ENCODE assay signal across 23 mouse cellular contexts in the genomic region with DNA sequence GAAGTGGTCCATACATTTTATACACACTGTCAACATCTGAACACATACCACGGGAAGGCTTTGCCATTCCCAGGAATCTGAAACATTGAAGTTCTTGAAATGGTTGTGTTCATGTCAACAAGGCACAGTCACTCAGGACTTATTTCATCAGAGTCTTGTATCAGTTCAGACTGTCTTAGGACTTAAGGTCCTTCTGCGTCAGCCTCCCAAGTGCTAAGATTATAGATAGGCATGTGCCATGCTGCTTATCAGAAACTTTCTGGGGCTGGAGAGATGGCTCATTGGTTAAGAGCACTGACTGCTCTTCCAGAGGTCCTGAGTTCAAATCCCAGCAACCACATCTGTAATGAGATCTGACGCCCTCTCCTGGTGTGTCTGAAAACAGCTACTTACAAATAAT. TPM values are rescaled to one million over a fixed set of nuclear protein-coding genes. Genes with fewer than 3 reads are reported as not detected.
DNase-seq lines count a peak whose midpoint lies in the region; ATAC-seq and TF ChIP-seq lines count a peak whose summit lies in the region.
"Had no signal": no experiment of that assay in that cellular context is flagged by ENCODE, and none has a peak within 500 bp of the region (broad histone marks: within the 10 kb centered on the region; RNA-seq: fewer than 3 reads in every experiment).

No protein-coding gene starts in this region.

- ATAC-seq in G1E (ENCODE audit: extremely low read depth, insufficient number of reproducible peaks, low FRiP score, poor library complexity, severe bottlenecking): peak; percentile 36; the same call in 1 of the 2 replicates
- ATAC-seq in liver, embryonic 14.5 days (ENCODE audit: insufficient read depth): no peak
- ATAC-seq in liver, postnatal 0 days: no peak
- no peak for ATAC-seq in megakaryocyte, adult 5-6 weeks (ENCODE audit: poor library complexity, severe bottlenecking)
- ATAC-seq: forebrain, embryonic 14.5 days; forebrain, postnatal 0 days had no signal

- no peak for TF ChIP-seq POLR2A in MEL (IDR thresholded peaks at IDR 0.05; ENCODE audit: control insufficient read depth in 1 of 2, insufficient read depth in 1 of 2, low read depth in 1 of 2, low read length in 2 of 2, poor library complexity in 1 of 2)

- H3K27me3 ChIP-seq in G1E (ENCODE audit: insufficient read depth, low read length): no peaks in the 10 kb centered on the region
- no peaks in the 10 kb centered on the region for H3K27me3 ChIP-seq in MEL (ENCODE audit: control insufficient read depth in 1 of 2, insufficient read depth in 2 of 2, low read length in 2 of 2)
- no peaks in the 10 kb centered on the region for H3K27me3 ChIP-seq in liver, embryonic 14.5 days (ENCODE audit: control insufficient read depth, insufficient read depth, low read length)
- H3K27me3 ChIP-seq in liver, postnatal 0 days (ENCODE audit: insufficient read depth, low read length): no peaks in the 10 kb centered on the region
- H3K27me3 ChIP-seq in embryonic facial prominence, embryonic 10.5 days (replicated peaks; ENCODE audit: low read depth, poor library complexity, severe bottlenecking): peaks cover 14% of the 10 kb centered on the region
- H3K27me3 ChIP-seq: hindbrain, embryonic 15.5 days had no signal

- peak overlapping the region; percentile 21; the same call in 1 of the 2 replicates for H3K9ac ChIP-seq in MEL (ENCODE audit: control insufficient read depth, low read depth, low read length, poor library complexity, severe bottlenecking)
- H3K9ac ChIP-seq in liver, embryonic 14.5 days (replicated peaks): no peak overlapping the region
- no peak overlapping the region for H3K9ac ChIP-seq in liver, postnatal 0 days (replicated peaks)
- H3K9ac ChIP-seq: forebrain, postnatal 0 days; hindbrain, embryonic 12.5 days; hindbrain, embryonic 15.5 days had no signal

- DNase-seq in G1E (ENCODE audit: low spot score) (no peak), MEL (ENCODE audit: low read depth, low spot score) (peak; percentile 67)
- no peak for DNase-seq in liver, embryonic 14.5 days (ENCODE audit: low read depth in 3 of 3, low spot score in 3 of 3)
- no peak for DNase-seq in liver, postnatal 0 days
- no peak for DNase-seq in embryonic facial prominence, embryonic 10.5 days (ENCODE audit: low spot score)
- DNase-seq: adrenal gland, adult 2 months; adrenal gland, postnatal 14 days; cerebellum, adult 11-12 months; cerebellum, adult 8-10 months; cerebellum, postnatal 10 days; cerebellum, postnatal 36 days; embryo, embryonic 11 days; forebrain, postnatal 0 days; gastrocnemius, adult 2 months; gastrocnemius, postnatal 14 days; heart, adult 11 months had no signal

- H3K27ac ChIP-seq in MEL (ENCODE audit: control insufficient read depth, low read depth, low read length): peak overlapping the region; percentile 87
- H3K27ac ChIP-seq in liver, embryonic 14.5 days: peak overlapping the region; percentile 46
- H3K27ac ChIP-seq in liver, postnatal 0 days (ENCODE audit: low read depth): no peak overlapping the region; the same call in 1 of the 2 replicates
- no peak overlapping the region for H3K27ac ChIP-seq in embryonic facial prominence, embryonic 10.5 days (replicated peaks)
- H3K27ac ChIP-seq: gastrocnemius, adult 2 months; hindbrain, embryonic 12.5 days; hindbrain, embryonic 15.5 days had no signal

- H3K4me3 ChIP-seq in G1E (ENCODE audit: low read depth, low read length) (no peak overlapping the region; the same call in 1 of the 2 replicates), MEL (ENCODE audit: control insufficient read depth in 1 of 2, insufficient read depth in 1 of 2, low read depth in 2 of 2, low read length in 2 of 2) (0 out of 4 replicates have a peak overlapping the region, but pooled peaks of 1 of the 2 experiments have one; percentile 11)
- no peak overlapping the region for H3K4me3 ChIP-seq in liver, embryonic 14.5 days (ENCODE audit: insufficient read depth in 1 of 2, low read depth in 2 of 2, low read length in 2 of 2)
- no peak overlapping the region for H3K4me3 ChIP-seq in liver, postnatal 0 days (ENCODE audit: low read depth, low read length)
- no peak overlapping the region for H3K4me3 ChIP-seq in embryonic facial prominence, embryonic 10.5 days
- H3K4me3 ChIP-seq: gastrocnemius, adult 2 months; hindbrain, embryonic 12.5 days; hindbrain, embryonic 15.5 days had no signal

- TF ChIP-seq CTCF in G1E (IDR thresholded peaks at IDR 0.05; ENCODE audit: low read depth, low read length) (no peak), MEL (IDR thresholded peaks at IDR 0.05 in 2 of 3, conservative IDR thresholded peaks at IDR 0.05 in 1 of 3; ENCODE audit: control insufficient read depth in 1 of 3, insufficient read depth in 1 of 3, low read depth in 2 of 3, low read length in 3 of 3, poor library complexity in 1 of 3, severe bottlenecking in 1 of 3) (no peak)
- 0 out of 2 replicates have a peak, but pooled peaks have one; percentile 17 for TF ChIP-seq CTCF in liver, embryonic 14.5 days (IDR thresholded peaks at IDR 0.05; ENCODE audit: low read depth)
- 0 out of 2 replicates have a peak, but pooled peaks have one; percentile 6 for TF ChIP-seq CTCF in liver, postnatal 0 days (IDR thresholded peaks at IDR 0.05; ENCODE audit: low read depth)

- no peaks in the 10 kb centered on the region for H3K9me3 ChIP-seq in G1E (replicated peaks)
- no peaks in the 10 kb centered on the region for H3K9me3 ChIP-seq in MEL (replicated peaks; ENCODE audit: insufficient read depth, low read length)
- no peaks in the 10 kb centered on the region for H3K9me3 ChIP-seq in liver, embryonic 14.5 days (ENCODE audit: control insufficient read depth, low read length)
- no peaks in the 10 kb centered on the region for H3K9me3 ChIP-seq in liver, postnatal 0 days (ENCODE audit: low read length)
- H3K9me3 ChIP-seq in embryonic facial prominence, embryonic 10.5 days: no peaks in the 10 kb centered on the region
- H3K9me3 ChIP-seq: hindbrain, embryonic 12.5 days; hindbrain, embryonic 15.5 days had no signal

- H3K79me2 ChIP-seq in MEL (ENCODE audit: control insufficient read depth, insufficient read depth, low read length, poor library complexity): peaks cover 3% of the 10 kb centered on the region; the same call in 1 of the 2 replicates

- TF ChIP-seq EP300 in MEL (IDR thresholded peaks at IDR 0.05; ENCODE audit: low read depth in 1 of 2, low read length in 2 of 2): peak in 1 of 2 experiments; percentile 20; a peak in 1 of 4 replicates
- TF ChIP-seq EP300 in liver, embryonic 14.5 days (IDR thresholded peaks at IDR 0.05; ENCODE audit: low read depth): no peak
- TF ChIP-seq EP300 in liver, postnatal 0 days (IDR thresholded peaks at IDR 0.05; ENCODE audit: low read depth): no peak

- H3K4me1 ChIP-seq in G1E (ENCODE audit: insufficient read depth, low read depth, low read length): peaks cover 68% of the 10 kb centered on the region
- H3K4me1 ChIP-seq in MEL (ENCODE audit: control insufficient read depth in 1 of 2, insufficient read depth in 2 of 2, low read length in 2 of 2): peaks cover 7 to 25% of the 10 kb centered on the region in 2 experiments
- peaks cover 24 to 28% of the 10 kb centered on the region in 2 experiments for H3K4me1 ChIP-seq in liver, embryonic 14.5 days (replicated peaks; ENCODE audit: control insufficient read depth in 2 of 2, insufficient read depth in 2 of 2, low read length in 1 of 2)
- peaks cover 27% of the 10 kb centered on the region for H3K4me1 ChIP-seq in liver, postnatal 0 days (ENCODE audit: insufficient read depth)
- H3K4me1 ChIP-seq in embryonic facial prominence, embryonic 10.5 days: peaks cover 16% of the 10 kb centered on the region

- TF ChIP-seq RAD21 in MEL (IDR thresholded peaks at IDR 0.05; ENCODE audit: low read depth, low read length): no peak; the same call in 1 of the 2 replicates

- H3K36me3 ChIP-seq in G1E (replicated peaks): peaks cover 75% of the 10 kb centered on the region
- peaks cover 0 to 19% of the 10 kb centered on the region in 2 experiments; a peak in 3 of 4 replicates for H3K36me3 ChIP-seq in MEL (ENCODE audit: control insufficient read depth in 1 of 2, insufficient read depth in 2 of 2, low read length in 2 of 2)
- H3K36me3 ChIP-seq in liver, embryonic 14.5 days (replicated peaks; ENCODE audit: control insufficient read depth, insufficient read depth, low read depth): peaks cover 2% of the 10 kb centered on the region; the same call in 1 of the 2 replicates
- H3K36me3 ChIP-seq in liver, postnatal 0 days (replicated peaks; ENCODE audit: insufficient read depth, low read length): peaks cover 2% of the 10 kb centered on the region; the same call in 1 of the 2 replicates
- H3K36me3 ChIP-seq in embryonic facial prominence, embryonic 10.5 days (replicated peaks): peaks cover 18% of the 10 kb centered on the region
- H3K36me3 ChIP-seq: hindbrain, embryonic 15.5 days had no signal

- 50% methylated on average over 3 of the region's 3 CpGs for WGBS in liver, embryonic 14.5 days (ENCODE audit: insufficient replicate concordance)
- 61% methylated on average over 3 of the region's 3 CpGs for WGBS in liver, postnatal 0 days (ENCODE audit: insufficient replicate concordance)
- 92% methylated on average over 3 of the region's 3 CpGs for WGBS in embryonic facial prominence, embryonic 10.5 days

- peak overlapping the region; percentile 100; the same call in 1 of the 2 replicates for H3K4me2 ChIP-seq in liver, embryonic 14.5 days (ENCODE audit: low read depth)
- no peak overlapping the region for H3K4me2 ChIP-seq in liver, postnatal 0 days (ENCODE audit: low read depth, low read length)
- H3K4me2 ChIP-seq: heart, embryonic 11.5 days; hindbrain, embryonic 12.5 days; hindbrain, embryonic 15.5 days had no signal

RNA-seq across cellular contexts. Expression of a gene that starts 2.4 kb away (rescaled TPM):
- total RNA-seq in G1E (2014; fragmentation: Nextera tagmentation): 370 and 371 TPM in 2 replicates
- total RNA-seq in G1E (2017): 319 and 358 TPM in 2 replicates
- 261 and 336 TPM in 2 replicates for polyA plus RNA-seq in G1E (2012)
- 60.6 and 75.5 TPM in 2 replicates for total RNA-seq in MEL (2012; rRNA removed)
- polyA plus RNA-seq in MEL (2012; ENCODE audit: insufficient read depth in 1 of 2, insufficient read length in 2 of 2, low read depth in 1 of 2, low replicate concordance in 2 of 2, missing spikeins in 1 of 2): 100 to 1,000 TPM in 1 of 2 experiments, not detected in 1; 115 TPM
- polyA plus RNA-seq in liver, embryonic 14.5 days (2012; rRNA removed): 16.7 and 26.4 TPM in 2 replicates
- 78.2 and 80.2 TPM in 2 replicates for polyA plus RNA-seq in liver, embryonic 14.5 days (2014; fragmentation: Nextera tagmentation; extraction: Ambion mirVana)
- polyA plus RNA-seq in liver, postnatal 0 days (2015; fragmentation: Nextera tagmentation; extraction: Ambion mirVana): 30.6 and 31.2 TPM in 2 replicates
- total RNA-seq in megakaryocyte, adult 5-6 weeks (2015): 67.7 and 97.1 TPM in 2 replicates
- total RNA-seq in megakaryocyte, adult 5-6 weeks (2017): 46.2 and 47.5 TPM in 2 replicates
- polyA plus RNA-seq in embryonic facial prominence, embryonic 10.5 days (2016; fragmentation: Nextera tagmentation; extraction: Ambion mirVana): 77.8 and 83.7 TPM in 2 replicates

RNA-seq across cellular contexts. Expression of a gene that starts 17.6 kb away (rescaled TPM):
- 35.3 and 39.6 TPM in 2 replicates for total RNA-seq in G1E (2014; fragmentation: Nextera tagmentation)
- total RNA-seq in G1E (2017): 182 and 203 TPM in 2 replicates
- 138 and 152 TPM in 2 replicates for polyA plus RNA-seq in G1E (2012)
- 205 and 245 TPM in 2 replicates for total RNA-seq in MEL (2012; rRNA removed)
- polyA plus RNA-seq in MEL (2012; ENCODE audit: insufficient read depth in 1 of 2, insufficient read length in 2 of 2, low read depth in 1 of 2, low replicate concordance in 2 of 2, missing spikeins in 1 of 2): 100 to 1,000 TPM; 152 to 295 TPM
- polyA plus RNA-seq in liver, embryonic 14.5 days (2012; rRNA removed): 53.5 and 54.8 TPM in 2 replicates
- 45.8 and 48.7 TPM in 2 replicates for polyA plus RNA-seq in liver, embryonic 14.5 days (2014; fragmentation: Nextera tagmentation; extraction: Ambion mirVana)
- polyA plus RNA-seq in liver, postnatal 0 days (2015; fragmentation: Nextera tagmentation; extraction: Ambion mirVana): 30.3 and 33.6 TPM in 2 replicates
- total RNA-seq in megakaryocyte, adult 5-6 weeks (2015): 11.6 and 17.3 TPM in 2 replicates
- 49.7 and 53.4 TPM in 2 replicates for total RNA-seq in megakaryocyte, adult 5-6 weeks (2017)
- polyA plus RNA-seq in embryonic facial prominence, embryonic 10.5 days (2016; fragmentation: Nextera tagmentation; extraction: Ambion mirVana): 133 and 138 TPM in 2 replicates

RNA-seq across cellular contexts. Expression of a gene that starts 19.4 kb away (rescaled TPM):
- total RNA-seq in G1E (2014; fragmentation: Nextera tagmentation): 17.7 and 26.6 TPM in 2 replicates
- 35.2 and 45.8 TPM in 2 replicates for total RNA-seq in G1E (2017)
- 66.4 and 69.8 TPM in 2 replicates for polyA plus RNA-seq in G1E (2012)
- total RNA-seq in MEL (2012; rRNA removed): 9.7 and 10.7 TPM in 2 replicates
- 10 to 100 TPM in 1 of 2 experiments, not detected in 1; 17.3 TPM for polyA plus RNA-seq in MEL (2012; ENCODE audit: insufficient read depth in 1 of 2, insufficient read length in 2 of 2, low read depth in 1 of 2, low replicate concordance in 2 of 2, missing spikeins in 1 of 2)
- 27.1 and 31.4 TPM in 2 replicates for polyA plus RNA-seq in liver, embryonic 14.5 days (2012; rRNA removed)
- polyA plus RNA-seq in liver, embryonic 14.5 days (2014; fragmentation: Nextera tagmentation; extraction: Ambion mirVana): 38.9 and 42.7 TPM in 2 replicates
- 139 and 141 TPM in 2 replicates for polyA plus RNA-seq in liver, postnatal 0 days (2015; fragmentation: Nextera tagmentation; extraction: Ambion mirVana)
- 7.4 and 8.8 TPM in 2 replicates for total RNA-seq in megakaryocyte, adult 5-6 weeks (2015)
- total RNA-seq in megakaryocyte, adult 5-6 weeks (2017): 9.7 and 11.9 TPM in 2 replicates
- polyA plus RNA-seq in embryonic facial prominence, embryonic 10.5 days (2016; fragmentation: Nextera tagmentation; extraction: Ambion mirVana): 49.6 and 51.8 TPM in 2 replicates

RNA-seq across cellular contexts. Expression of a gene that starts 27.4 kb away (rescaled TPM):
- total RNA-seq in G1E (2014; fragmentation: Nextera tagmentation) (69.9 and 75.0 TPM in 2 replicates), G1E (2017) (51.5 and 56.1 TPM in 2 replicates), MEL (2012; rRNA removed) (178 and 234 TPM in 2 replicates)
- polyA plus RNA-seq in G1E (2012) (193 and 253 TPM in 2 replicates), MEL (2012; ENCODE audit: insufficient read depth in 1 of 2, insufficient read length in 2 of 2, low read depth in 1 of 2, low replicate concordance in 2 of 2, missing spikeins in 1 of 2) (100 to 1,000 TPM in 1 of 2 experiments, not detected in 1; 262 TPM)
- 209 and 251 TPM in 2 replicates for polyA plus RNA-seq in liver, embryonic 14.5 days (2012; rRNA removed)
- polyA plus RNA-seq in liver, embryonic 14.5 days (2014; fragmentation: Nextera tagmentation; extraction: Ambion mirVana): 522 and 566 TPM in 2 replicates
- polyA plus RNA-seq in liver, postnatal 0 days (2015; fragmentation: Nextera tagmentation; extraction: Ambion mirVana): 133 and 149 TPM in 2 replicates
- total RNA-seq in megakaryocyte, adult 5-6 weeks (2015): 2.0 and 5.2 TPM in 2 replicates
- 1.8 and 8.7 TPM in 2 replicates for total RNA-seq in megakaryocyte, adult 5-6 weeks (2017)
- 14.5 and 15.6 TPM in 2 replicates for polyA plus RNA-seq in embryonic facial prominence, embryonic 10.5 days (2016; fragmentation: Nextera tagmentation; extraction: Ambion mirVana)
- total RNA-seq: forebrain, postnatal 0 days; gastrocnemius, adult 2 months; heart, adult 8-10 months; heart, postnatal 25 days had no signal

RNA-seq across cellular contexts. Expression of a gene that starts 27.6 kb away (rescaled TPM):
- total RNA-seq in G1E (2014; fragmentation: Nextera tagmentation) (406 and 435 TPM in 2 replicates), G1E (2017) (831 and 954 TPM in 2 replicates), MEL (2012; rRNA removed) (550 and 567 TPM in 2 replicates)
- polyA plus RNA-seq in G1E (2012) (248 and 253 TPM in 2 replicates), MEL (2012; ENCODE audit: insufficient read depth in 1 of 2, insufficient read length in 2 of 2, low read depth in 1 of 2, low replicate concordance in 2 of 2, missing spikeins in 1 of 2) (1,000 to 10,000 TPM in 1 of 2 experiments, not detected in 1; 1,110 TPM)
- 144 and 262 TPM in 2 replicates for polyA plus RNA-seq in liver, embryonic 14.5 days (2012; rRNA removed)
- polyA plus RNA-seq in liver, embryonic 14.5 days (2014; fragmentation: Nextera tagmentation; extraction: Ambion mirVana): 348 and 351 TPM in 2 replicates
- polyA plus RNA-seq in liver, postnatal 0 days (2015; fragmentation: Nextera tagmentation; extraction: Ambion mirVana): 331 and 375 TPM in 2 replicates
- total RNA-seq in megakaryocyte, adult 5-6 weeks (2015): 163 and 187 TPM in 2 replicates
- 821 and 830 TPM in 2 replicates for total RNA-seq in megakaryocyte, adult 5-6 weeks (2017)
- 758 and 801 TPM in 2 replicates for polyA plus RNA-seq in embryonic facial prominence, embryonic 10.5 days (2016; fragmentation: Nextera tagmentation; extraction: Ambion mirVana)

Comparison
In these comparisons a context has a peak if more than half of its experiments do, and no peak if none do; other contexts are left out.
1. H3K27ac ChIP-seq: peak in MEL (single experiment) and liver, embryonic 14.5 days (single experiment); none in liver, postnatal 0 days (single experiment) and embryonic facial prominence, embryonic 10.5 days (single experiment).
2. CTCF ChIP-seq: peak in liver, embryonic 14.5 days (single experiment) and liver, postnatal 0 days (single experiment); none in G1E (single experiment) and MEL (0 of 3).